Comparison of ENCODE assay signal across 15 mouse cellular contexts in genomic region chr8:114258685-114259084, GRCm38 (mm10). TPM values are rescaled to one million over a fixed set of nuclear protein-coding genes. Genes with fewer than 3 reads are reported as not detected.
DNase-seq lines count a peak whose midpoint lies in the region; ATAC-seq and TF ChIP-seq lines count a peak whose summit lies in the region.
"Had no signal": no experiment of that assay in that cellular context is flagged by ENCODE, and none has a peak within 500 bp of the region (broad histone marks: within the 10 kb centered on the region; RNA-seq: fewer than 3 reads in every experiment).

No protein-coding gene starts in this region.

- ATAC-seq in forebrain, embryonic 14.5 days, result no peak
- no peak for ATAC-seq in forebrain, embryonic 11.5 days (replicated peaks; ENCODE audit: low FRiP score)
- peak; percentile 99 for ATAC-seq in cerebellum, adult (ENCODE audit: insufficient number of reproducible peaks, low FRiP score, low TSS enrichment)
- ATAC-seq in lung, postnatal 0 days, result no peak
- ATAC-seq: intestine, embryonic 15.5 days had no signal

- no peak for TF ChIP-seq EP300 in lung, postnatal 0 days (IDR thresholded peaks at IDR 0.05)

- peak; percentile 60 for DNase-seq in forebrain, embryonic 14.5 days (ENCODE audit: low spot score)
- DNase-seq in forebrain, embryonic 11.5 days (ENCODE audit: low spot score), result no peak
- DNase-seq in layer of hippocampus, postnatal 36 days, result peak; percentile 3 to 17
- no peak for DNase-seq in layer of hippocampus, postnatal 25 days (ENCODE audit: extremely low spot score in 1 of 2, low spot score in 1 of 2)
- peak; percentile 97 to 99 for DNase-seq in cerebellum, postnatal 36 days
- DNase-seq in lung, postnatal 0 days (ENCODE audit: low spot score), result no peak
- no peak for DNase-seq in spleen, postnatal 14 days (ENCODE audit: low spot score in 2 of 2)
- DNase-seq: adrenal gland, adult 8-10 months; kidney, postnatal 25 days; liver, embryonic 13.5 days; lung, postnatal 14 days had no signal

- WGBS in forebrain, embryonic 14.5 days, result 66% methylated on average over 4 of the region's 4 CpGs
- 88% methylated on average over 4 of the region's 4 CpGs for WGBS in forebrain, embryonic 11.5 days
- 73% methylated on average over 4 of the region's 4 CpGs for WGBS in lung, postnatal 0 days

- no peaks in the 10 kb centered on the region for H3K36me3 ChIP-seq in forebrain, embryonic 14.5 days (ENCODE audit: control insufficient read depth, insufficient read depth, low read length)
- H3K36me3 ChIP-seq in forebrain, embryonic 11.5 days (ENCODE audit: control insufficient read depth, insufficient read depth, low read length), result no peaks in the 10 kb centered on the region
- H3K36me3 ChIP-seq in lung, postnatal 0 days (ENCODE audit: insufficient read depth, low read length), result no peaks in the 10 kb centered on the region
- H3K36me3 ChIP-seq: intestine, embryonic 15.5 days; liver, embryonic 13.5 days; midbrain, embryonic 12.5 days had no signal

- no peak overlapping the region for H3K4me3 ChIP-seq in forebrain, embryonic 14.5 days (ENCODE audit: low read depth, low read length)
- no peak overlapping the region for H3K4me3 ChIP-seq in forebrain, embryonic 11.5 days (ENCODE audit: low read depth, low read length)
- H3K4me3 ChIP-seq in lung, postnatal 0 days (ENCODE audit: low read depth, low read length), result no peak overlapping the region
- H3K4me3 ChIP-seq: intestine, embryonic 15.5 days; liver, embryonic 13.5 days; midbrain, embryonic 12.5 days had no signal

- H3K9me3 ChIP-seq in forebrain, embryonic 14.5 days (replicated peaks; ENCODE audit: control insufficient read depth, low read length), result no peaks in the 10 kb centered on the region
- no peaks in the 10 kb centered on the region for H3K9me3 ChIP-seq in forebrain, embryonic 11.5 days (ENCODE audit: control insufficient read depth, low read length)
- H3K9me3 ChIP-seq in lung, postnatal 0 days (ENCODE audit: low read length), result no peaks in the 10 kb centered on the region
- H3K9me3 ChIP-seq: intestine, embryonic 15.5 days; liver, embryonic 13.5 days; midbrain, embryonic 12.5 days had no signal

- no peak overlapping the region for H3K27ac ChIP-seq in forebrain, embryonic 14.5 days (ENCODE audit: low read depth, low read length)
- no peak overlapping the region for H3K27ac ChIP-seq in forebrain, embryonic 11.5 days (ENCODE audit: low read depth, low read length)
- H3K27ac ChIP-seq in lung, postnatal 0 days (ENCODE audit: low read length), result no peak overlapping the region
- H3K27ac ChIP-seq: intestine, embryonic 15.5 days; liver, embryonic 13.5 days; midbrain, embryonic 12.5 days had no signal

- no peak overlapping the region for H3K9ac ChIP-seq in forebrain, embryonic 14.5 days (ENCODE audit: low read length)
- H3K9ac ChIP-seq in forebrain, embryonic 11.5 days (ENCODE audit: low read length), result no peak overlapping the region
- H3K9ac ChIP-seq in lung, postnatal 0 days (replicated peaks; ENCODE audit: low read depth), result no peak overlapping the region
- H3K9ac ChIP-seq: intestine, embryonic 15.5 days; liver, embryonic 13.5 days; midbrain, embryonic 12.5 days had no signal

- H3K27me3 ChIP-seq in forebrain, embryonic 14.5 days (replicated peaks; ENCODE audit: control insufficient read depth, insufficient read depth, low read length), result no peaks in the 10 kb centered on the region
- H3K27me3 ChIP-seq in forebrain, embryonic 11.5 days (ENCODE audit: control insufficient read depth, insufficient read depth, low read length), result no peaks in the 10 kb centered on the region
- no peaks in the 10 kb centered on the region for H3K27me3 ChIP-seq in lung, postnatal 0 days (replicated peaks; ENCODE audit: insufficient read depth, low read length)
- H3K27me3 ChIP-seq: intestine, embryonic 15.5 days; liver, embryonic 13.5 days; midbrain, embryonic 12.5 days had no signal

- TF ChIP-seq CTCF in lung, postnatal 0 days (IDR thresholded peaks at IDR 0.05), result no peak

- H3K4me1 ChIP-seq in forebrain, embryonic 14.5 days (ENCODE audit: control insufficient read depth, insufficient read depth, low read length), result peaks cover 12% of the 10 kb centered on the region
- no peaks in the 10 kb centered on the region for H3K4me1 ChIP-seq in forebrain, embryonic 11.5 days (replicated peaks; ENCODE audit: control insufficient read depth, insufficient read depth, low read length)
- no peaks in the 10 kb centered on the region for H3K4me1 ChIP-seq in lung, postnatal 0 days (ENCODE audit: insufficient read depth, low read depth, low read length)
- H3K4me1 ChIP-seq: intestine, embryonic 15.5 days; liver, embryonic 13.5 days; midbrain, embryonic 12.5 days had no signal

- H3K4me2 ChIP-seq in forebrain, embryonic 14.5 days (ENCODE audit: low read length), result no peak overlapping the region
- no peak overlapping the region for H3K4me2 ChIP-seq in forebrain, embryonic 11.5 days (ENCODE audit: low read depth, low read length, severe bottlenecking)
- no peak overlapping the region for H3K4me2 ChIP-seq in lung, postnatal 0 days (replicated peaks; ENCODE audit: low read depth, low read length)
- H3K4me2 ChIP-seq: intestine, embryonic 15.5 days; liver, embryonic 13.5 days; midbrain, embryonic 12.5 days had no signal

RNA-seq across cellular contexts. Expression of gene Vat1l, which starts 53.3 kb away (rescaled TPM):
- polyA plus RNA-seq in forebrain, embryonic 14.5 days (2014; fragmentation: Nextera tagmentation; extraction: Ambion mirVana), result 29.7 and 32.2 TPM in 2 replicates
- polyA plus RNA-seq in forebrain, embryonic 11.5 days (2014; fragmentation: Nextera tagmentation; extraction: Ambion mirVana), result 9.6 and 11.3 TPM in 2 replicates
- 10 to 100 TPM; 14.4 to 14.8 TPM for total RNA-seq in layer of hippocampus, postnatal 36 days (2021)
- total RNA-seq in layer of hippocampus, postnatal 25 days (2021), result 10 to 100 TPM; 15.8 to 19.8 TPM
- polyA plus RNA-seq in lung, postnatal 0 days (2015; fragmentation: Nextera tagmentation; extraction: Ambion mirVana), result 0.06 and 0.20 TPM in 2 replicates
- total RNA-seq: neutrophil, adult 5-6 weeks had no signal

Comparison
In these comparisons a context has a peak if more than half of its experiments do, and no peak if none do; other contexts are left out.
1. DNase-seq: peak in forebrain, embryonic 14.5 days (single experiment), layer of hippocampus, postnatal 36 days (2 of 2) and cerebellum, postnatal 36 days (2 of 2); none in forebrain, embryonic 11.5 days (single experiment), layer of hippocampus, postnatal 25 days (0 of 2), lung, postnatal 0 days (single experiment) and spleen, postnatal 14 days (0 of 2).